Mouse (Mus musculus) liver, embryonic 14.5 days (tissue): ENCODE results near the gene Mfsd6l. TPM values are rescaled to one million over a fixed set of nuclear protein-coding genes. Genes with fewer than 3 reads are reported as not detected.

ENCODE experiments used
- ATAC-seq: fragments of 200-750 bp; cut with Nextera tagmentation; 2 replicates; pipeline ENCODE4 v1.8.0; 2017; ENCODE audit warnings: moderate number of reproducible peaks, mild to moderate bottlenecking, moderate library complexity; ENCODE audit not compliant: insufficient read depth
- DNase-seq, 3 experiments: peaks; one replicate each; pipeline ENCODE4 v3.0.0-alpha.2; 2012 to 2013; ENCODE audit warnings: low read depth in 3 of 3, low spot score in 3 of 3
- H3K27ac ChIP-seq: fragments of 300-500 bp; sonication (generic); 2 replicates; pipeline ENCODE4 v1.5.1; 2014; ENCODE audit warnings: moderate library complexity, mild to moderate bottlenecking, control low read depth, inconsistent platforms
- H3K27me3 ChIP-seq: fragments of 300-500 bp; sonication (generic); 2 replicates; pipeline ENCODE4 v1.6.1; 2014; ENCODE audit warnings: mild to moderate bottlenecking, low read length, moderate library complexity; ENCODE audit not compliant: control insufficient read depth, insufficient read depth
- H3K36me3 ChIP-seq: fragments of 300-500 bp; sonication (generic); replicated peaks from 2 replicates; pipeline ENCODE4 v1.6.1; 2014; ENCODE audit warnings: low read depth; ENCODE audit not compliant: control insufficient read depth, insufficient read depth
- H3K4me1 ChIP-seq, 2 experiments: fragments of 200-500 bp in 1 of 2; fragments of 300-500 bp in 1 of 2; sonication (generic) in 1 of 2; replicated peaks; 2 replicates each; pipeline ENCODE4 v1.6.1; 2012 to 2014; ENCODE audit warnings: antibody characterized with exemption in 1 of 2, inconsistent platforms in 1 of 2, low read length in 1 of 2; ENCODE audit not compliant: control insufficient read depth in 2 of 2, insufficient read depth in 2 of 2
- H3K4me2 ChIP-seq: fragments of 300-500 bp; sonication (generic); 2 replicates; pipeline ENCODE4 v1.6.1; 2014; ENCODE audit warnings: low read depth, mild to moderate bottlenecking, control low read depth, moderate library complexity
- H3K4me3 ChIP-seq, 2 experiments: fragments of 200-500 bp in 1 of 2; fragments of 300-500 bp in 1 of 2; sonication (generic) in 1 of 2; 2 replicates each; pipeline ENCODE4 v1.5.1; 2012 to 2014; ENCODE audit warnings: low read depth in 2 of 2, low read length in 2 of 2, mild to moderate bottlenecking in 2 of 2, control low read depth in 1 of 2, inconsistent platforms in 1 of 2, moderate library complexity in 1 of 2; ENCODE audit not compliant: insufficient read depth in 1 of 2
- H3K9ac ChIP-seq: fragments of 300-500 bp; sonication (generic); replicated peaks from 2 replicates; pipeline ENCODE4 v1.6.1; 2014; ENCODE audit warnings: mild to moderate bottlenecking, control low read depth, moderate library complexity
- H3K9me3 ChIP-seq: fragments of 300-500 bp; sonication (generic); 2 replicates; pipeline ENCODE4 v1.6.1; 2016; ENCODE audit warnings: low read length, mixed read lengths; ENCODE audit not compliant: control insufficient read depth
- CTCF ChIP-seq: IDR thresholded peaks from 2 replicates; pipeline ENCODE4 v1.5.1; 2016; ENCODE audit warnings: antibody characterized with exemption, low read depth, control low read depth
- EP300 ChIP-seq: IDR thresholded peaks from 2 replicates; pipeline ENCODE4 v1.6.1; 2016; ENCODE audit warnings: antibody characterized with exemption, low read depth
- WGBS: fragments of 180-500 bp; shearing (Covaris S2); extraction: QIAGEN DNeasy Blood & Tissue Kit; methylation state at CpG from one replicate; pipeline ENCODE4 v1.1.7; 2014; ENCODE audit not compliant: insufficient replicate concordance; 5-methylcytosine and 5-hydroxymethylcytosine counted together
- polyA plus RNA-seq, 2 experiments: library from polyadenylated mRNA; depleted of rRNA in 1 of 2; stranded (reverse) in 1 of 2; unstranded in 1 of 2; fragments of >200 nt; fragmentation: Nextera tagmentation in 1 of 2; extraction: Ambion mirVana in 1 of 2; gene quantifications; 2 replicates each; pipeline versions ENCODE4 v1.2.1 to v1.2.3; 2012 to 2014

Gene Mfsd6l
- polyA plus RNA-seq (2012; rRNA removed) (0.06 and 0.07 TPM in 2 replicates), polyA plus RNA-seq (2014; fragmentation: Nextera tagmentation; extraction: Ambion mirVana) (0.06 TPM in 1 of 2 replicates, not detected in the other)

GRCm38 (mm10) chr11:68555918-68556584 lies at the start of gene Mfsd6l:
Gene Mfsd6l (plus strand): TSS chr11:68556186.
- H3K27ac ChIP-seq: no peak within 1 kb of the TSS
- H3K4me3 ChIP-seq: no peak within 1 kb of the TSS
- TF ChIP-seq CTCF (peak; percentile 47), EP300 (no peak)
- WGBS: 18% methylated on average over 37 of the region's 37 CpGs
- H3K9me3 ChIP-seq: no peaks in the 10 kb centered on the region
- no peaks in the 10 kb centered on the region for H3K27me3 ChIP-seq
- no peak within 1 kb of the TSS for H3K9ac ChIP-seq
- H3K4me1 ChIP-seq: no peaks in the 10 kb centered on the region
- DNase-seq: no peak
- no peak within 1 kb of the TSS for H3K4me2 ChIP-seq
- ATAC-seq: no peak
- no peaks in the 10 kb centered on the region for H3K36me3 ChIP-seq

- ATAC-seq (no peak), DNase-seq (no peak)
- no peaks in the 10 kb centered on the region for H3K4me1 ChIP-seq
- no peak overlapping the region for H3K9ac ChIP-seq
- TF ChIP-seq EP300: no peak
- TF ChIP-seq CTCF: no peak
- 64% methylated on average over 7 of the region's 7 CpGs for WGBS
- H3K36me3 ChIP-seq: no peaks in the 10 kb centered on the region
- no peak overlapping the region for H3K27ac ChIP-seq
- H3K4me2 ChIP-seq: no peak overlapping the region
- no peaks in the 10 kb centered on the region for H3K9me3 ChIP-seq
- peaks cover 3% of the 10 kb centered on the region; the same call in 1 of the 2 replicates for H3K27me3 ChIP-seq
- no peak overlapping the region for H3K4me3 ChIP-seq
These were observed 48.7 kb upstream of the Mfsd6l start for GRCm38 (mm10) chr11:68507246-68507645.

- H3K4me2 ChIP-seq: no peak overlapping the region
- no peaks in the 10 kb centered on the region for H3K27me3 ChIP-seq
- H3K36me3 ChIP-seq: no peaks in the 10 kb centered on the region
- no peaks in the 10 kb centered on the region for H3K4me1 ChIP-seq
- whole genome bisulfite sequencing: 42% methylated on average over 5 of the region's 5 CpGs
- no peak for DNase-seq
- H3K4me3 ChIP-seq: no peak overlapping the region
- H3K27ac ChIP-seq: no peak overlapping the region
- no peak for ATAC-seq
- no peaks in the 10 kb centered on the region for H3K9me3 ChIP-seq
- TF ChIP-seq EP300 (no peak), CTCF (no peak)
- no peak overlapping the region for H3K9ac ChIP-seq
These were observed 47.4 kb upstream of the Mfsd6l start for GRCm38 (mm10) chr11:68508619-68509018.

GRCm38 (mm10) chr11:68509194-68509593 lies 46.8 kb upstream of the Mfsd6l start:
- Histone ChIP-seq H3K9me3 (no peaks in the 10 kb centered on the region), H3K9ac (no peak overlapping the region), H3K4me3 (no peak overlapping the region), H3K4me2 (no peak overlapping the region), H3K36me3 (no peaks in the 10 kb centered on the region), H3K27ac (no peak overlapping the region), H3K4me1 (no peaks in the 10 kb centered on the region), H3K27me3 (no peaks in the 10 kb centered on the region)
- TF ChIP-seq EP300 (no peak), CTCF (no peak)
- 12% methylated on average over 2 of the region's 2 CpGs for WGBS
- DNase-seq (no peak), ATAC-seq (no peak)

- no peaks in the 10 kb centered on the region for H3K36me3 ChIP-seq
- no peak overlapping the region for H3K27ac ChIP-seq
- H3K27me3 ChIP-seq: no peaks in the 10 kb centered on the region
- no peaks in the 10 kb centered on the region for H3K9me3 ChIP-seq
- no peak for DNase-seq
- H3K9ac ChIP-seq: no peak overlapping the region
- 34% methylated on average over 3 of the region's 3 CpGs for WGBS
- no peak for ATAC-seq
- H3K4me1 ChIP-seq: no peaks in the 10 kb centered on the region
- TF ChIP-seq CTCF (no peak), EP300 (no peak)
- no peak overlapping the region for H3K4me2 ChIP-seq
- no peak overlapping the region for H3K4me3 ChIP-seq
These were observed 42.0 kb upstream of the Mfsd6l start for GRCm38 (mm10) chr11:68513969-68514368.
